Mouse (Mus musculus) brain, embryonic 14.5 days (tissue): ENCODE data around the gene Ano7. TPM values are rescaled to one million over a fixed set of nuclear protein-coding genes. Genes with fewer than 3 reads are reported as not detected.
"Not testable (repeated sequence)": the region's sequence is repeated elsewhere in the genome, so short reads cannot be mapped to it uniquely, and the experiment has no call there.

Experiments
- DNase-seq: peaks from one replicate; pipeline ENCODE4 v3.0.0-alpha.2; 2011; ENCODE audit warnings: low read depth
- CTCF ChIP-seq: fragments of 200-500 bp; IDR thresholded peaks from 2 replicates; pipeline ENCODE4 v1.5.1; 2012; ENCODE audit warnings: inconsistent platforms, mild to moderate bottlenecking, moderate library complexity, borderline replicate concordance; ENCODE audit not compliant: insufficient read depth, insufficient read length; ENCODE audit errors: extremely low read depth
- POLR2A ChIP-seq: fragments of 200-500 bp; IDR thresholded peaks from 2 replicates; pipeline ENCODE4 v1.6.1; 2012; ENCODE audit warnings: mild to moderate bottlenecking, inconsistent platforms, borderline replicate concordance; ENCODE audit not compliant: poor library complexity, insufficient read depth, insufficient read length, severe bottlenecking; ENCODE audit errors: extremely low read depth
- polyA plus RNA-seq: library from polyadenylated mRNA; depleted of rRNA; stranded (reverse); fragments of >200 nt; gene quantifications from 2 replicates; pipeline ENCODE4 v1.2.3, GENCODE M21; 2012

The Ano7 gene
- polyA plus RNA-seq, 1 experiment: 0.85 TPM

- no peak for DNase-seq
- TF ChIP-seq POLR2A: no peak
- no peak for TF ChIP-seq CTCF
Measured at GRCm38 (mm10) chr1:93377307-93377706, 3.6 kb downstream of the Ano7 start.

- no peak for DNase-seq
- TF ChIP-seq POLR2A (no peak), CTCF (no peak)
Measured at GRCm38 (mm10) chr1:93379117-93379516, 5.4 kb downstream of the Ano7 start.

GRCm38 (mm10) chr1:93387198-93387597 lies 13.5 kb downstream of the Ano7 start:
- TF ChIP-seq CTCF (no peak), POLR2A (no peak)
- no peak for DNase-seq

GRCm38 (mm10) chr1:93388906-93389305 lies 15.2 kb downstream of the Ano7 start:
- TF ChIP-seq POLR2A (no peak), CTCF (no peak)
- no peak for DNase-seq

GRCm38 (mm10) chr1:93401191-93402052 lies 27.7 kb downstream of the Ano7 start:
- no peak for TF ChIP-seq CTCF
- peak; percentile 1 for DNase-seq

- DNase-seq: no peak
- TF ChIP-seq POLR2A (no peak), CTCF (no peak)
Measured at GRCm38 (mm10) chr1:93403403-93403802, 29.7 kb downstream of the Ano7 start.

GRCm38 (mm10) chr1:93432087-93432486 lies 58.4 kb downstream of the Ano7 start:
- DNase-seq: no peak
- TF ChIP-seq POLR2A (no peak), CTCF (no peak)

GRCm38 (mm10) chr1:93439321-93439720 lies 65.6 kb downstream of the Ano7 start:
- TF ChIP-seq CTCF (no peak), POLR2A (no peak)
- no peak for DNase-seq

- DNase-seq: peak; percentile 67
- no peak for TF ChIP-seq CTCF
- no peak for TF ChIP-seq POLR2A
Measured at GRCm38 (mm10) chr1:93444405-93445110, 70.8 kb downstream of the Ano7 start.

- DNase-seq: peak; percentile 70
- TF ChIP-seq CTCF: no peak
- TF ChIP-seq POLR2A: peak; percentile 59
Measured at GRCm38 (mm10) chr1:93445111-93445821, 71.5 kb downstream of the Ano7 start.

GRCm38 (mm10) chr1:93445822-93446162 lies 72.1 kb downstream of the Ano7 start:
- no peak for TF ChIP-seq CTCF
- TF ChIP-seq POLR2A: no peak
- DNase-seq: no peak

- DNase-seq: not testable (repeated sequence)
Measured at GRCm38 (mm10) chr1:93450118-93450517, 76.4 kb downstream of the Ano7 start.
